Mouse (Mus musculus): Measurements from ENCODE around the gene Prkcd. TPM values are rescaled to one million over a fixed set of nuclear protein-coding genes. Genes with fewer than 3 reads are reported as not detected.

The Prkcd gene
- polyA plus RNA-seq, 1 experiment from 2014 or later = 63.5 TPM

- no peaks in the 10 kb centered on the region for H3K9me3 ChIP-seq (replicated peaks)
- no peak for ATAC-seq (ENCODE audit: insufficient number of reproducible peaks, low FRiP score, low TSS enrichment, low read depth)
- H3K27ac ChIP-seq (replicated peaks) = no peak overlapping the region
- no peaks in the 10 kb centered on the region for H3K27me3 ChIP-seq
- WGBS = 82% methylated on average over 2 of the region's 2 CpGs
- H3K9ac ChIP-seq = no peak overlapping the region
- no peak overlapping the region for H3K4me3 ChIP-seq (replicated peaks)
- H3K4me1 ChIP-seq = peaks cover 36% of the 10 kb centered on the region
- peaks cover 10% of the 10 kb centered on the region; the same call in 1 of the 2 replicates for H3K36me3 ChIP-seq
- no peak overlapping the region for H3K4me2 ChIP-seq (replicated peaks)
These were observed 74.0 kb downstream of the Prkcd start for GRCm38 (mm10) chr14:30551981-30552380.

GRCm38 (mm10) chr14:30551509-30551908 lies 74.5 kb downstream of the Prkcd start:
- H3K9me3 ChIP-seq (replicated peaks) = no peaks in the 10 kb centered on the region
- peaks cover 10% of the 10 kb centered on the region; the same call in 1 of the 2 replicates for H3K36me3 ChIP-seq
- H3K27me3 ChIP-seq = no peaks in the 10 kb centered on the region
- H3K9ac ChIP-seq = no peak overlapping the region
- H3K27ac ChIP-seq (replicated peaks) = no peak overlapping the region
- peak overlapping the region; percentile 88 for H3K4me2 ChIP-seq (replicated peaks)
- peak overlapping the region; percentile 84; the same call in 1 of the 2 replicates for H3K4me3 ChIP-seq (replicated peaks)
- 72% methylated on average over 5 of the region's 5 CpGs for WGBS
- peaks cover 36% of the 10 kb centered on the region for H3K4me1 ChIP-seq
- ATAC-seq (ENCODE audit: insufficient number of reproducible peaks, low FRiP score, low TSS enrichment, low read depth) = no peak

- 30% methylated on average over 8 of the region's 8 CpGs for WGBS
- no peaks in the 10 kb centered on the region for H3K27me3 ChIP-seq
- no peaks in the 10 kb centered on the region for H3K36me3 ChIP-seq
- no peak for ATAC-seq (ENCODE audit: insufficient number of reproducible peaks, low FRiP score, low TSS enrichment, low read depth)
- H3K9me3 ChIP-seq (replicated peaks) = no peaks in the 10 kb centered on the region
- H3K4me3 ChIP-seq (replicated peaks) = peak overlapping the region; percentile 84
- peak overlapping the region; percentile 95; the same call in 1 of the 2 replicates for H3K27ac ChIP-seq (replicated peaks)
- peak overlapping the region; percentile 88 for H3K4me2 ChIP-seq (replicated peaks)
- H3K4me1 ChIP-seq = peaks cover 32% of the 10 kb centered on the region
- peak overlapping the region; percentile 93 for H3K9ac ChIP-seq
These were observed 75.6 kb downstream of the Prkcd start for GRCm38 (mm10) chr14:30550232-30551070.

- Histone ChIP-seq H3K27ac (replicated peaks) (peak overlapping the region; percentile 95), H3K27me3 (no peaks in the 10 kb centered on the region), H3K9me3 (replicated peaks) (no peaks in the 10 kb centered on the region), H3K4me3 (replicated peaks) (peak overlapping the region; percentile 84), H3K36me3 (no peaks in the 10 kb centered on the region), H3K9ac (peak overlapping the region; percentile 93), H3K4me1 (peaks cover 32% of the 10 kb centered on the region), H3K4me2 (replicated peaks) (peak overlapping the region; percentile 88)
- ATAC-seq (ENCODE audit: insufficient number of reproducible peaks, low FRiP score, low TSS enrichment, low read depth) = peak; percentile 5; the same call in 1 of the 2 replicates
- WGBS = 0% methylated on average over 10 of the region's 10 CpGs
These were observed 76.2 kb downstream of the Prkcd start for GRCm38 (mm10) chr14:30549777-30550149.

GRCm38 (mm10) chr14:30548965-30549776 lies 76.8 kb downstream of the Prkcd start:
- WGBS = under 1% methylated on average over 68 of the region's 69 CpGs
- peak overlapping the region; percentile 84 for H3K4me3 ChIP-seq (replicated peaks)
- no peaks in the 10 kb centered on the region for H3K36me3 ChIP-seq
- H3K27ac ChIP-seq (replicated peaks) = peak overlapping the region; percentile 95
- peaks cover 32% of the 10 kb centered on the region for H3K4me1 ChIP-seq
- H3K9ac ChIP-seq = peak overlapping the region; percentile 93
- peak overlapping the region; percentile 88 for H3K4me2 ChIP-seq (replicated peaks)
- peak; percentile 95 for ATAC-seq (ENCODE audit: insufficient number of reproducible peaks, low FRiP score, low TSS enrichment, low read depth)
- H3K27me3 ChIP-seq = no peaks in the 10 kb centered on the region
- no peaks in the 10 kb centered on the region for H3K9me3 ChIP-seq (replicated peaks)

- Histone ChIP-seq H3K4me3 (replicated peaks) (peak within 1 kb of the TSS; percentile 84), H3K36me3 (no peaks in the 10 kb centered on the region), H3K9me3 (replicated peaks) (no peaks in the 10 kb centered on the region), H3K27me3 (no peaks in the 10 kb centered on the region), H3K9ac (peak within 1 kb of the TSS; percentile 93), H3K4me2 (replicated peaks) (peak within 1 kb of the TSS; percentile 88), H3K27ac (replicated peaks) (peak within 1 kb of the TSS; percentile 95), H3K4me1 (peaks cover 32% of the 10 kb centered on the region)
- WGBS = 21% methylated on average over 8 of the region's 8 CpGs
- ATAC-seq (ENCODE audit: insufficient number of reproducible peaks, low FRiP score, low TSS enrichment, low read depth) = 0 out of 2 replicates have a peak, but pooled peaks have one; percentile 11
These were observed 77.8 kb downstream of the Prkcd start, which contains the start of gene Tkt for GRCm38 (mm10) chr14:30548131-30548720. Gene Tkt (plus strand): TSS chr14:30548359.

Small RNA genes lying within 50 kb of the gene (microRNA-seq; reads per million reads assigned to microRNA genes)
- 2.9 reads per million, percentile 12 among the genes with 10 or more reads in this experiment for gene Mir3076 (ENCODE audit: borderline number of aligned reads)

Other genes starting within 250 kb of the Prkcd start
- 23.3 and 25.7 TPM in 2 replicates for gene Dcp1a, start 146.7 kb downstream of the Prkcd start, polyA plus RNA-seq (2015; fragmentation: Nextera tagmentation; extraction: Ambion mirVana)
- gene Cacna1d, start 134.8 kb downstream of the Prkcd start, polyA plus RNA-seq (2015; fragmentation: Nextera tagmentation; extraction: Ambion mirVana) = 4.1 and 4.2 TPM in 2 replicates
- gene Tkt, start 77.9 kb downstream of the Prkcd start, polyA plus RNA-seq (2015; fragmentation: Nextera tagmentation; extraction: Ambion mirVana) = 197 and 204 TPM in 2 replicates
- 15.8 and 18.6 TPM in 2 replicates for gene Rft1, start 28.1 kb upstream of the Prkcd start, polyA plus RNA-seq (2015; fragmentation: Nextera tagmentation; extraction: Ambion mirVana)
- gene Sfmbt1, start 88.6 kb upstream of the Prkcd start, polyA plus RNA-seq (2015; fragmentation: Nextera tagmentation; extraction: Ambion mirVana) = 13.4 and 16.0 TPM in 2 replicates
- 27.0 and 29.1 TPM in 2 replicates for gene Tmem110, start 199.4 kb upstream of the Prkcd start, polyA plus RNA-seq (2015; fragmentation: Nextera tagmentation; extraction: Ambion mirVana)